Mouse (Mus musculus) frontal cortex, postnatal 25 days (tissue): Measurements from ENCODE around the gene Noxred1.
"Not testable (repeated sequence)": the region's sequence is repeated elsewhere in the genome, so short reads cannot be mapped to it uniquely, and the experiment has no call there.

Experiments used
- DNase-seq, 2 experiments: peaks; one replicate each; pipeline ENCODE4 v3.0.0; 2022; ENCODE audit warnings: low spot score in 2 of 2

Noxred1 gene

GRCm38 (mm10) chr12:87238632-87239031 is at the start of gene Noxred1:
Gene Noxred1 (minus strand): TSS chr12:87238732.
- no peak for DNase-seq

DNA sequence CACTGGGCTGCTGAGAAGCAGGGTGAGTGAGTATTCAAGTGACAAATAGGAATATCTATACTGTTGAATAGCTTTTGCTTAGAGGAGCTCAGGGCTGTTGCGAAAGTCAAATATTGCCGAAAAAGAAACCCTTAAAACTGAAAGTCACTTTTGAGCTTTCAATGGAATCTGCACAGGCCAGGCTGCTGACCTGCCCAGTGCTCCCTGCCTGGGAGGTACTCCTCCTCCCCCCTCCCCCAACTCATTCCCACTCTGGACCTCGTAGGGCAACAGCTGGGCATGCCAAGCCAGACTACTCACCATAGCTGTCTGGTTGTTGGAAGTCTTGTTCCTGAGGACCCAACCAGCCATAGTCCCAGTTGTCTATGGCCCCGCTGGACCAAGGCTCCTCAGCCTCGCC is 46.2 kb upstream of the Noxred1 start:
- no peak for DNase-seq

DNA sequence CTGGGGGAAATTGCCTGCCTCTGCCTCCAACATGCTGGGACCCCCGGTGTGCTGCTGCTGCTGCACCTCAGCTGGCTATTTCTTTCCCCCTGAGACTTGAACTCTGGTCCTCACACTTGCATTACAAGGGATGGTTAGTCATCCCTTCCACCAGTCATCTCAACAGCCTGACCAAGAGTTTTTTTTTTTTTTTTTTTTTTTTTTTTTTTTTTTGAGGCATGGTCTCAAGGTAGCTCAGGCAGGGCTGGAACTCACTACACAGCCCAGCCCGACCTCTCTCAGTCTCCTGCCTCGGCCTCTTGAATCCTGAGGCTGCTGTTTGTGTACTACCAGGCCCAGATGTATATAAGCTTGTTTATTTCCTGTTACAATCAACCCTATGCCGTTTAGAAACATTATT is 45.7 kb upstream of the Noxred1 start:
- no peak for DNase-seq

DNA sequence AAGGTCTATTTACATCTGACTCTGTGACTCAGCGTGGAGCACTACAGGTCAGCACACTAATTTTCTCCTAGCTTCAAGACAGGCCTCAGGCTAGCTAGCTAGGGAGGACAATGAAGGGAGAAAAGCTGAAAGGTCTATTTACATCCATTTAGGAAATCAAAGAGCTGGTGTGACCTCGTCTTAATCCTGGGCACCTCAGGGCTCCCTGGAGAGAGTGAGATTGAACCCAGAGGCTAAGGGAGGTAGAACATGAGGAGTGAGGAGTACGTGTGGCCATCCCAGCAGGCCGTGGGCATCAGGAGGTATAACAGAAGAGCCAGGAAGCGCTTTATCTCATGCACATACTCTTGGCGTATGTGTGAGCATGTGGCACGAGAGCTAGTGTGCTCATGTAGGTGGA is 45.2 kb upstream of the Noxred1 start:
- no peak for DNase-seq

- DNase-seq, result no peak
These were observed 44.2 kb upstream of the Noxred1 start for GRCm38 (mm10) chr12:87282743-87283142.

GRCm38 (mm10) chr12:87281766-87282165 is 43.2 kb upstream of the Noxred1 start:
- DNase-seq, result no peak

DNA sequence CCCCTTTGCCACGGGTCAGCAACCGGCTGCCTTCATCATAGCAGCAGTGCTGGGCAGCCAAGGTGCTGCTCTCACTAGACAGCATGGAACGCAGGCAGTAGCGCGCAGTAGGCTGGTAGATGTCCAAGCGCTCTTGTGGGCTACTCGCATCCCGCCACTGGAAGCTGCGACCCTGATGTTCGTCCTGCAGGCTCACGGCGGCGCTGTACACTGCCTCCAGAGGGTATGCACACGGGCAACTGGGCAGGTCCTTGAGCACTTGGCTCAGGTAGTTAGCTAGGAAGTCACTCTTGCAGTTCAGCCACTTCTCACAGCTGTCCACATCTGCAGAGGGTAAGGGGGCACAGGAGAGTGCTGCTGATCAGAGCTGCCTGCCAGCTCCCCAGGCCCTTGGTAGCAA is 41.3 kb upstream of the Noxred1 start:
- DNase-seq, result no peak

GRCm38 (mm10) chr12:87279350-87279749 is 40.8 kb upstream of the Noxred1 start:
- DNase-seq, result no peak

DNA sequence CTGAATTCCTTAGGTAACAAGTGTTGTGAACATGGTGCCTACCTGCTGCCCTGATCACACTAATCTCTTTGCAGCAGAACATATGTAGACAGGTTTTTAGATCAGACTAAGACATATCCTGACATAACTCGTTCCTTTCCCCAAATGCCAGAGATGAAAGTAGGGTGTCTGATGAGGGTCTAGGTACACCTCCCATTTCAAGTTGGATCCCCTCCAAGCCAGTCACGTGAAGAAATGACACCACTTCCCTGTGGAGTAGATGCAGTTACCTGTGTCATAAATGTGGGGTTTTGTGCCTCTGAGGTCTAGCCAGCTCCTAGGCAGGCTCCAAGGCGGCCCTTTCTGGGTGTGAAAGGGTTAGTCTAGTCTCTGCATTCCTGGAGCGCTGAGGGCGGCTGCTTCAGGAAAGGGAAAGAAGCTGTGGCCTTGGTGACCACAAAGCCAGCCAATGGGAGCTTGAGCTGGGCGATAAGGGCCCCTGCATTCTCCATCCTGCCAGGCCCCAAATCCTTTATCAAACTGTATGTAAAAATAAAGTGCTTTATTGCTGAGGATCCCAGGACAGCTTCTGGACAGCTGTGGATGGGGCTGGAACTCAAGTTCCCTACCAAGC is 39.7 kb upstream of the Noxred1 start:
- DNase-seq, result no peak

- DNase-seq, result not testable (repeated sequence)
These were observed 38.7 kb upstream of the Noxred1 start for GRCm38 (mm10) chr12:87277251-87277650.

GRCm38 (mm10) chr12:87274853-87275831 is 36.6 kb upstream of the Noxred1 start:
- no peak for DNase-seq

GRCm38 (mm10) chr12:87267682-87268081 is 29.1 kb upstream of the Noxred1 start:
- DNase-seq, result no peak

- no peak for DNase-seq
These were observed 28.5 kb upstream of the Noxred1 start for GRCm38 (mm10) chr12:87266827-87267603.

DNA sequence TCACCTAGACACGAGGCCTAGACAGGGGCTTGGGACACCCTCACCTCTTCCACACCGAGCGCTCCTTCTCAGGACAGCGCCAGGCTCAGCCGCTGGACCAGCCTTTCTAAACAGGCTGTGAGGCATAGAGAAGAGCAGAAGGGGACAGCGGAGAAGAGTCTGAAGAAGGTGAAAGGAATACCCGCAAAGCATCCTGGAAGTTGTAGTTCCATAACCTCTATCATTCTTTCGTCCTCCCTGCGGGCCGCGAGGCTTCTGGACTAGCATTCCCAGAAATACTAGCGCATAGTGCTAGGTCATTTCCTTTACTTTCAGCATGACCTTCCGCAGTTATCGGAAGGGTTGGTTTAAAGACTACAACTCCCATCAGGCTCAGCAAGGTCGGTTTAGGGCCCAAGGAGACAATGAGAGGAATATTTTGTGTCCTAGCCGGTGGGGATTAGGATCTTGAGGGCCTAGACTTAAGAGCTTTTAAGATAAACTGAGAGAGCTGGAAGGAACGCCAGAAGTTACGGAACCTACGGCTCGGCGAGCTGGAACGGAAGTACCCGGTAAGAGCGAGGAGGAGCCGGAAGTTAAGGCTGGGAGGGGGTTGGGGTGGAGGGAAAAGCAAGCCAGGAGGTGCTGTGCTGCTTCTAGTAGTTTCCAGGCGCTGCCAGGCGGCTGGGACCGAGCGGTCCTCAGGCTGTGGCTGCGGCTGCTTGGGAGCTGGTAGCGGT is 27.7 kb upstream of the Noxred1 start, which contains the start of the genes Vipas39 and Ahsa1:
Vipas39 (minus strand) TSS at position 149 of the 719 bp plus-strand sequence.
Ahsa1 (plus strand) TSS at position 372 of the 719 bp plus-strand sequence.
- peak; percentile 72 to 83 for DNase-seq

- no peak for DNase-seq
These were observed 26.9 kb upstream of the Noxred1 start for GRCm38 (mm10) chr12:87265444-87265843.

DNA sequence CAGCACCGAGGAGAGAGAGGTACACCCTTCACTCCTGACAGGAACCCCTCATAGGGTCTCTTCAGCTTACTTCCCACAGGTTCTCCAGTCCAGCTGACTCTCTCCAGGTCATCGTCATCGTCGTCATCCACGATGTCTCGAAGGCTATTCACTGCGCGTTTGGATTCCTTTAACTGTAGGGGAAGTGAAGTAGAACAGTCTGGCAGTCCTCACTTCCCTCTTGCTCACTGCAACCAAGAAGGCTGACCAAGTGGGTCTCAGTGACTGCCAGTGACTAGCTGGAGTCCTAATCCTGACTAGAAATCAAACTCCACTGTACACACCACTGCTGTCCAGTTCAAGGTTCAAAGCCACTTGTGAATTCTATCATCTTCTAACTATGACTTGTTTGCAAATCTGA is 22.0 kb upstream of the Noxred1 start:
- no peak for DNase-seq

- DNase-seq, result no peak
These were observed 18.1 kb upstream of the Noxred1 start for GRCm38 (mm10) chr12:87256629-87257028.

DNA sequence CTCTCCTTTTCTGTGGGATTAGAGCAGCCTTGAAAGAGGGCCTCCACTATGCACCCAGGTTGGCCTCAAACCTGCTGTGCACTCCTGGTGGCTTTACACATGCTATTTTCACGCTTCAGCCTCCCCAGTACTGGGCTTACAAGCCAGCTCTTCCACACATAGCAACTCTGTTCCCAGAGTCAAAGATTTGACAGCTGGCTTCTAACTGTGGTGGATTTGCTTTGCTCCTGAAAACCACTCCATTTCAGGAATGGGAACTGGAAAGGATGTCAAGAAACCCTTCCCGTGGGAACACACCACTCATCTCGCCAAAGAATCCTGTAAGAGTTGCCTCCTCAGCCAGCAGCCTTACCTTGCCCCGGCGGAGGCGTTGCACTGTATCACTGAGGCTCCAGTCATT is 15.3 kb upstream of the Noxred1 start:
- DNase-seq, result no peak

DNA sequence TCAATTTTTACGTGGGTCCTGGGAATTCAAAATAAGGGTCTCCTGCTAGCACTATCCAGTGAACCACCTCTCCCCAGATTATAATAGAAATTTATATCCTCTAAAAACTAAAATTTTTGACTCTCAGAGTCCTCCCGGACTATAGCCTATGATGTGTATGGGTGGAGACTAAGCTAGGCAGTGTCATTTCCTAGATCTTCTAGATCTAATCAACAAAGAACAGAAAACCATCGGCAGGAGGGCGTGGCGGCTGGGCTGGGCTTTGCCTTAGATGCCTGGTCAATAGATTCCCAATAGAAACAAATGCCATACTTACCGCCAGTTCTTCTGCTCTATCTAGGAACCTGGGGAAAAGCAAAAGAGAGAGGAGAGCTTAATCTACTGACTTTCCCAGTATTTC is 11.6 kb upstream of the Noxred1 start:
- DNase-seq, result no peak

DNA sequence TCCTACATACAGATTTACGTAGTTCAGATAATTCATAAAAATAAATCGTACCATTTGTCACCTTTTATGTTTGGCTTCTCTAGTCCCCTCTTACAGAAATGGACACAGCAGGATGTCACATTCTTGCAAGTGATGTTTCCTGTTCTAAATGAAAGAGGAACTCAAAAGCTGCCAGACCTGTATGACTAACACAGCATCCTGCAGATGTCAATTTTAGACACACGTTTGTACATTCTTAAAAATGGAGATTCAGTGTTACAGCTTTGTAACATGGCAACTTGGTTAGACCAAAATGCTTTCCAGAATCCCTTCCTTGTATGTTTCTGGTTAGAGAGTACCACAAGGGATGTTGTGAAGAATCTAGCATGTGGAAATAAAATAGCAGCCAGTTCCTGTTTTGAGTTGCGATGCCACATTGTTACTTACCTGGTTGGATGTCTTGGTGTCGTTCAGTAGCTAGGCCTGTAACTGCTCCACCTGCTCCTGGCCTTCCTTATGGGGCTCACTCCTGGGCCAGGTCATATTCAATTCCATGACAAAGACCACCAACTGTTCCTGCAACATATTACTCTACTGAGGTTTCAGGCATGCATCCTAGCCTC is 1.5 kb downstream of the Noxred1 start:
- DNase-seq, result no peak

DNA sequence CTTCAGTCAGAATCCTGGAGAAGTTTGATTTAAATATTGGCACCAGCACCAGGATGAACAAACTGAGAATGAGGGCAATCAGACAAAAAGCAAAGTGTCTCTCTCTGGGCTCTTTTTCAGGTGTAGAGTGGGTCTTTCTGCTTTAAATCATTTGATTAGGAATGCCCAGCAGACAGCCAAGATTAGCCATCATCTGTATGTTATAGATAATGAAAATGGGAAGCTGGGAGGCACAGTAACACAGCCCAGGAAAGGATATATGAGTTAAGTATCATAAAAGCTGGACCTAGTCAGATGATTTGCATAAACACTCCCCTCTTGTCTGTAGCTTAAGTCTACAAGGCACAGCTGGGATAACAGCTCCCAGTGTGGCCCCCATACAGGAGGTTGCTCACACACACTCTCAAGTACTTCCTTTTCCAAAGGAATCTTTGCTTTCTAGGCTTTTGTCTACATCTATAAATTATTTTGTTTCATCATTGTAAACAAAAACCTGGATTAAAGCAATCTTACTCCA is 8.1 kb downstream of the Noxred1 start:
- DNase-seq, result no peak
